Mouse (Mus musculus): Measurements from ENCODE around the gene Shld2. TPM values are rescaled to one million over a fixed set of nuclear protein-coding genes. Genes with fewer than 3 reads are reported as not detected.

The Shld2 gene
- total RNA-seq, 2 experiments from 2014 or later = 14.1 to 15.5 TPM

DNA sequence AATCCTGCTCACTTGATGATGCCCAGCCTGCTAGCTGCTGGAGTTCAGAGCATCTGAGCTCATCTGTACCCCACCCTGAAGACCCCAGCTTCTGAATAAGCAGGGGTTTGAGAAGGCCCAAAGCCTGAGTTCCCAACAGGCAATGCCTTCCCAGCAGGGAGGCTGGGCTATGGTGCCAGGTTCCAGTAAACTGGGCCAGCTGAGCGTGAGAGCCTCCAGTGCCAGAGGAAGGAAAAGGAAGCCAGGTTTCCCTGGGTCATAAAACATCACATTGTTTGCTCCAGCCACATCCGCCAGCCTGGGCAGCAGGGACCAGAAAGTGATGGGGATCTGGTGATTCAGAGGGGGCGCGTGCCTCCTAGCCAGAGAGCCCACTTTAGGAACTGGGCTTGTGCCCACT is 83.7 kb downstream of the Shld2 start:
- DNase-seq (ENCODE audit: extremely low spot score in 1 of 2, low spot score in 1 of 2) = no peak

DNA sequence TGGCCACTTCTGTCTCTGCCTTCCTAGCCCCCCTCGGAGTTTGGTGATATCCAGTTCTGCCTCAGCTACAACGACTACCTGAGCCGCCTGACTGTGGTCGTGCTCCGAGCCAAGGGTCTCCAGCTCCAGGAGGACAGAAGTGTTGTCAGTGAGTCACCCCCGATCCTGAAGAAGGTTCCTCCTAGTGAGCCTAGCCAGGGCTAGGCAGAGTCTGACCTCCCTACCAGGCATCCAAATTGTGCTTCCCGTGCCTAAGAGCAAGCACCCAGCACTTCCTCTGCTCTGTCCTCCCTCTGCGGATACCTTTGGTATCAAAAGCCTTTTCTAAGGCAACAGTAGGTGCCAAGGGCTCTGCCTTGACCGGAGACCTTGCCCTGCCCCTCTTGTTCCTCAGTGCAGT is 84.3 kb downstream of the Shld2 start:
- no peak for DNase-seq (ENCODE audit: extremely low spot score in 1 of 2, low spot score in 1 of 2)

DNA sequence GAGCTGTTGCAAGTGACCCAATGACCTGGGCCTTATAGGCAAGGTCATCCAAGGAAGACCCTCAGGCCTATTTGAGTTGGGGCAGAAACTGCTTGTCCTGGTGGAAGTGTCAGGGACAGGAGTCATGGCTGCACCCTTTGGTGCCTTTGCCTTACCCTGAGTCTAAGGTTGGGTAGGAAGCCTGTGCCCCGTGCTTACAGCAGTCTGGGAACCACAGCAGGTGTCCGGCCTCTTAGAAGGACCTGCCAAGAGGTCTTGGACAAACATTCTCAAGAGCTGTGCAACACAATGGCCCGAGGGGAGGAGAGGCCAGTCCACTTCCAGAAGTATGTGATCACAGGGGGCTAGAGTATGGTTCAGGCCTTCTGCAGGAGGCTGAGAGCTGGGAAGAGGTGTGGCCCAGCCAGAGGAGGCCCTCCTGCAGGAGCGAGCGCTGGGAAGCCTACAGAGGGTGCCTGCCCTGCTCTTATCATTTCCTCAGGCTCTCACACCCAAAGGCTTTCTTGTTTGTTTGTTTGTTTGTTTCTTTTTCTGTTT is 86.9 kb downstream of the Shld2 start:
- no peak for DNase-seq (ENCODE audit: extremely low spot score in 1 of 2, low spot score in 1 of 2)

DNA sequence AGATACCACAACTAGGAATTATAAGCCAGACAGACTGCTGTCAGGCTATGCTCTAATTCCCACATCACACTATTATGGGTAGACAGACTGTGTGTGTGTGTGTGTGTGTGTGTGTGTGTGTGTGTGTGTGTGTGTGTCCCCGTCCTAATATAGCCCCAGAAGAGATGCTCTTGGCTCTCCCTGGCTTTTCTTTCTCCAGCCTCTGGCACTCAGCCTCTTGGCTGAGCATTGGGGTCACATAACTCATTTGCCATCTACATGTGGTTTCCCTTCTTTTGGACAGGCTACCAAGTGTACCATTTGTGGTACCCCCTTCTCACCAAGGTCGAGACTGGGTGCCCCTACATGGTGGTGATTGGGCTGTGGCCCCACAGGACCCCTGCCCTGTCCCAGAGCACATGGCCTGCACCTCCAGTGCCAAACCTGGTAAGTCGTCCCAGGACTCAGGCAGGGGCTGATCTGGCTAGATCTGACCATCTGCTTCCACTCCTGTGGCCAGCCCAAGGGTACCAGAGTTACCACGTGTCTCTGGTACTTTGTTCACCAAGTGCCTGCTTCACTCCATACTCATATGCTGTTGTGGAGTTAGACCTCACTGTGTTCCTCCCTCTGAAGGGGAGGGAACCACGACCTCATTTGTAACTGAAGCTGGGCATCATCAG is 88.7 kb downstream of the Shld2 start:
- no peak for DNase-seq (ENCODE audit: extremely low spot score in 1 of 2, low spot score in 1 of 2)

DNA sequence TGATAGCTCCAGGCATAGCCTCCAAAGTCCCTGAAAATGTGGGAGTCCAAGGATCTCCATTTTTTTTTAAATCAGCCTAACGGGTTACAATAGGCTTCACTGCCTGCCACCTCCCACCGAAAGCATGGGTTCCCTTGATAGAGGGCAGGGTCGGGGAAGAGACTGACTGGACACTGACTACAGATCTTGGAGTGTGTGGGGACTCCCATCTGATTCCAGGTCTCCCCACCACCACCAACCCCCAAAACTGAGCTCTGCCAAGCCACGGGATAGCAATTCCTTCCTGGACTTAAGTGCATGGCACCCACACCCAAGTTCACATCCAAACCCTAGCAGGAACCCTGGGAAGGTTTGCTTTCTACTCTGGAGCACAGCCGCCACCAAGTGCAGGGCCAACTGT is 89.9 kb downstream of the Shld2 start:
- DNase-seq (ENCODE audit: extremely low spot score in 1 of 2, low spot score in 1 of 2) = no peak

DNA sequence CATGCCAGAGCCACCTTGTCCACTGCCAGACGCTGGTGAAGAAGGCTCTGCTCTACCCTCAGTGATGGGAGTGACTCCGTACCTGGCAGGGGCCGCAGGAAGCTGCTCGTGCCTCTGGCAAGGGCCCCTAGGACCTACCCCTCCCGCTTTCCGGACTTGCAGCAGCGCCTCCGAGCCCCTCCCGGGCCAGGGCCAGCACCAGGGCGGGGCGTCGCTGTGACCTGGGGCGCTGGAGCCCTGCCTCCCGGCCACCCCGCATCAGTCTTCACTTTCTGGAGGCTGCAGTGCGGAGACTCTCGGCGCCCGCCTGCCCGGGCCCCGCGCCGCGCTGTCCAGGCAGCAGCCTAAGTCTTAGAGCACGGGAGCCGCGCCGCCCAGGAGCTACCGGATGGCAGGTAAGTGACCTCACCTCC is 90.5 kb downstream of the Shld2 start:
- DNase-seq (ENCODE audit: extremely low spot score in 1 of 2, low spot score in 1 of 2) = no peak

DNA sequence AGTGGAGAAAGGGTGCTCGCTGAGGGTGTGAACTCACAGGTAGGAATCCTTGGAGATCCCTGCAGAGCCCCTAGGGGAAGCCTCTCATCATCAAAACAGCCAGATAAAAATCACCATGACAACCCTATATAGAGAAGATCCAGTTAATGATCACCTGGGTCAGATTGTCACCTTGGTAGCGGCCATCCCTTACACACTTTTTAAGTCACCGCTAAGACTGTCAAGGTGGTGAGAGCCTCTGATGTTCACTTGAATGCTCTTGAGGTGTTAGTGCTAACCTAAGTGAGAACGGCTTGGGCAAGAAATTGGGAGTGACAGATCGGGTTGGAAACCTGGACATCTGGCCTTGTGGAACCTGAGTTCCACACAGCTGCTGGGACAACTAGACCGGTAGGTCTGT is 91.0 kb downstream of the Shld2 start, which contains the start of gene Syt15:
Gene Syt15, plus strand, starts transcription at position 301 of the 400 bp plus-strand sequence.
- no peak for DNase-seq (ENCODE audit: extremely low spot score in 1 of 2, low spot score in 1 of 2)

DNA sequence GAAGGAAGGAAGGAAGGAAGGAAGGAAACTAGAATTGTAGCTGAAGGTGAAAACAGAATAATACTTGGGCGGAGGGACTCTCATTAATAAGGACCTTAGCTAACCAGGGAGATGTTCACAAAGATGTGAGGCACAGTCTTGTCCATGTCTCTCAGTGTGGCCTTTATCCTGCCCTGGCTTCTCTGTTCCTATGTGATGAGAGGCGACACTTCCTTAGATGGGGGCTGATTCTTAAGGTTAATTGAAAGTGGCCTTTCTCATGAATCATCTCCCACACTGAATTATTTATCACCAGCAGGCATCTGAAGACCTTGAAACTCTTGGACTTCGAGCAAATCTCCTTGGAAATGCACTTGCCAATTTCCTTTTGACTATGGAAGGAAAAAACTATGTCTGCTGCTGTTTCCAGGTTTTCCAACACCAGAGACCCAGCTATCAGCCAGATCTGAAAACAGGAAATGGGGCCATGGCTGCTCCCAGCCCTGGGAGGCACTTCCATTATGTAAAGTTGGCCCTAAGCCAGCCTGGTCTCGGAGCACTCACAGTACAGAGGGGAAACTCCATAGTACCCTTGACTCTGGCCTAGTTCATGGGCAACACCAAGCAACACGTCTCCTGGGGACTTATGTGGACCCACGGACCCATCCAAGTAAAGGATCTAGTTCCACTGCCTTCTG is 94.7 kb downstream of the Shld2 start:
- DNase-seq (ENCODE audit: extremely low spot score in 1 of 2, low spot score in 1 of 2) = no peak

DNA sequence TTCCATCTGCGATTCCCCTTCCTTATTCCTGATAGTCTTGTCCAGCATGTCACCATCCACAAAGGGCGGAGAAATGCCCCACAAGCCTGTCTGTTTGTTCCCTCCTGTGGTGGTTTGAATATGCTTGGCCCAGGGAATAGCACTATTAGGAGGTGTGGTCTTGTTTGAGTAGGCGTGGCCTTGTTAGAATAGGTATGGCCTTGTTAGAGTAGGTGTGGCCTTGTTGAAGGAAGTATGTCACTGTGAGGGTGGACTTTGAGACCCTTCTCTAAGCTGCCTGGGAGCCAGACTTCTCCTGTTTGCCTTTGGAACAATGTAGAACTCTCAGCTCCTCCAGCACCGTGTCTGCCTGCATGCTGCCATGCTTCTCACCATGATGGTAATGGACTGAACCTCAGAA is 100.4 kb downstream of the Shld2 start:
- DNase-seq (ENCODE audit: extremely low spot score in 1 of 2, low spot score in 1 of 2) = no peak

DNA sequence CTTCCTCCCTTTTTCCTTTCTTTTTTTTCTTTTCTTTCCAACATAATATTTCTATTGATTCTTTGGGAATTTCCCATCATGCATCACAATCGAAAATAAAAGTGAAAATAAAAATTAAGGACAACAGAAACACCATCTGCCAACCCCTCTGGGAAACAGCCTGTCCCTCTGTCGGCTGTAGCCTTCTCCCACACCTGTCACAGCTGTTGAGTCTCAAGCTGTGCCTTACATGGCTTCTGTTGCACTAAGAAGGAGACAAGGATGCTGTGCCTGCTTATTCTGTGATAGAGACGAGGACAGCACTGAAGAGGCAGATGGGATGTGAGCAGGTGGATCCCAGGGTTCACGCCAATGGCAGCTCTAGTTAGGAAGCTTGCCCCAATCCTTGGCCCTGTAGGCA is 101.2 kb downstream of the Shld2 start:
- no peak for DNase-seq (ENCODE audit: extremely low spot score in 1 of 2, low spot score in 1 of 2)

DNA sequence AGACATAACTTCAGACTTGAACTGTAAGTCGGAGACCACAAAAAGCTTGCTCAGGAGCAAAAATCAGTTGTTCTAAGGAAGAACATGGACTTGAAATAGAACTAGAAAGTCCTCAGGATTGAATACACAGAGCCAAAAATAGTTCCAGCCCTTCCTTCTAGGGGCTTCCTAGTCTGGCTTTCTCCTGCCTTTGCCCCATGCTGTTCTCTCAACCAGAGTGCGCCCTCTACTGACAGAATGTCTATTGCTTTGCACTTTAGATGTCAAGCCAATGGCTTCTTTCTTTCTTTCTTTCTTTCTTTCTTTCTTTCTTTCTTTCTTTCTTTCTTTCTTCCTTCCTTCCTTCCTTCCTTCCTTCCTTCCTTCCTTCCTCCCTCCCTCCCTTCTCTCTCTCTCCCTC is 101.6 kb downstream of the Shld2 start:
- DNase-seq (ENCODE audit: extremely low spot score in 1 of 2, low spot score in 1 of 2) = peak in 1 of 2 experiments; percentile 52

DNA sequence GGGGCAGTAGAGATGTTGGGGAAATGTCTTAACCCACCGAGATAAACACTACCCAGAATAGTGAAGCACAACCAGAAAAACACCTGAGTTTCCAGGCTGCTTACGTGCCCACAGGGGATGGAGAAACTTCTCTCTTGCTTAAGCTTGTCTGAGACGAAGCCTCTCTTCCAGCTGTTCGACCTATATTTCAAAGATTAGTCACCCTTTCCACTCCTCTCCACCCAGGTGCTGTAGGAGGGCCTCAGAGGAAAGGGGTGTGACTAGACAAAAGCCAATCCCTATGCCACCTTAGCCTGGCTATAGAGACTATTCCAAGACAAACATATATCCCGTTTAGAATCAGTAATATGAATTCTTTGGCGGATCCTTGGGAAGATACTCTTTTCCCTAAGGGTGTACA is 102.3 kb downstream of the Shld2 start:
- no peak for DNase-seq (ENCODE audit: extremely low spot score in 1 of 2, low spot score in 1 of 2)

DNA sequence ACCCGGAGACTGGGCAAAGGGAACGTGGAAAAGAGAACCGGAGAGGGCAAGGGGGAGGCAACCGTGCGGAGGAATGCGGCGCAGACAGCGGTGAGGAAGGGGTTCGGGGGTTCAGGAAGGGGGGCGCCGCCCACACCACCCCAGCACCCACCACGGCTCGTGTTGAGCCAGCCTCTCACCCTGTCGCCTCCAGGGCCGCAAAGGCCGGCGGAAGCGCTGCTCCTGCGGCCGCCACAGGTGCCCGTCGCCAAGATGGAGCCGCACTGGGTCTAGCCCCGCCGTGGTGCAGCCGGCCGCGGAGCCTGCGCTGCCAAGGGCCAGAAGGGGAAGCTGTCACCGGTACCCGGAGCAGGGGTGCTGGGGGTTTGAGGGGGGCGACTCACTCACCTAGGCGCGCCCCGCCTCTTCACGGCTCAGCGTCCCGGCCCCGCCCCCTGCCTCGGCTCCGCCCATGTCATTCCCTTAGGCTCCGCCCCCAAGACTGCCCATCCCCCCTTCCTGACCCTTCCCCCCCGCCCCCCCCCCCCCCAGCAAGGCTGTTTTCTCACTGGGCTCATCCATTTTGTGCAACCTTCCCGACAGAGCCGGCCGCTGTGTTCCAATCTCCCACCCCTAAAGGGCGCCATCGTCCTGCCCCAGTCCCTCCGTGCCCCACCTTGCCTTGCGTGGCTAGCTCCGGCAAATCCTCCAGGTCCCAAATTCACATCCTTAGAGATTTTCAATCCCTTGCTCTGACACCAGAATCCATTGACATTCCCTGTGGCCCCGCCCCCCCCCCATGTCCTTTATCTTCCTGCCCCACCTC is 108.9 kb downstream of the Shld2 start, which contains the start of gene Gprin2:
Gene Gprin2, minus strand, starts transcription at position 423 of the 805 bp plus-strand sequence.
- DNase-seq (ENCODE audit: extremely low spot score in 1 of 2, low spot score in 1 of 2) = peak in 1 of 2 experiments; percentile 38

DNA sequence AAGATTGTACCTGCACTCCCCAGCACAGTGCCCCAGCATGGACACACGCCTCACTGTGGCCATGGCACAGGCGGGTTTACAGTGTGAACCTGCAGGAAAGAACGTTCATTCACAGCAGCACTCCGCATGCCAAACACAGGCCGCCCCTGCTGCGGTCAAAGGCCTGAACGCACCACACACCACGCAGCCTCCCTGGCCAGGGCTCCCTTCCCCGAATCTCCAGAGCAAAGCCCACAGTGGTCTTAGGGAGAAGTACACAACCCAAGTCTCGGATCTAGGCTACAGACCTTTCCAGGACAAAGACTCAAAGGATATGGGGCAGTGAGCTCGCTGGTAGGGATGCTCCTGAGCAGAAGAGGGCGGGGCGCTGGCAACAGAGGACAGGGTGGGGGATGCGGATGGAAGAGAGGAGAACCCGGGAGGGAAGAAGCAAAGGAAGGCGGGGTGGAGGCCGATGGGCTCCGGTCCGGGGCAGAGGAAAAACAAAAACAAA is 109.5 kb downstream of the Shld2 start:
- DNase-seq (ENCODE audit: extremely low spot score in 1 of 2, low spot score in 1 of 2) = peak in 1 of 2 experiments; percentile 10

DNA sequence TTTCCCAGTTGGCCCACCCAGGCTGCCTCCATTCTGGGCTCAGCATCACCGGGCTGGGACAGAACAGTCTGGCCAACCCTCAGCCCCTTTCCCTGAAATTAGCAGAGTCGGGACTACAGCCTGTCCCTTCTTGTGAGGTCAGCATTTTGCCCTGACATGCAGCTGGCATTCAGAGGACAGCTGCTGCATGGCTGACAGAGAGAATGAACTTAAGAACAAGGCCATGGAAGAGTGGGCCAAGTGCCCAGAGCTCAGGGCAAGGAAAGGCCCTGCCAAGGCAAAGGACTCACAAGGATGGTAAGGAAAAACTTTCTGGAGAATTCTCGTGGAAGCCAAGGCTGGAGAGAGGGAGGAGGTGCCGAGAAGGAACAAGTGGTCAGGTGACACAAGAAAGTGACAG is 113.6 kb downstream of the Shld2 start:
- no peak for DNase-seq (ENCODE audit: extremely low spot score in 1 of 2, low spot score in 1 of 2)

DNA sequence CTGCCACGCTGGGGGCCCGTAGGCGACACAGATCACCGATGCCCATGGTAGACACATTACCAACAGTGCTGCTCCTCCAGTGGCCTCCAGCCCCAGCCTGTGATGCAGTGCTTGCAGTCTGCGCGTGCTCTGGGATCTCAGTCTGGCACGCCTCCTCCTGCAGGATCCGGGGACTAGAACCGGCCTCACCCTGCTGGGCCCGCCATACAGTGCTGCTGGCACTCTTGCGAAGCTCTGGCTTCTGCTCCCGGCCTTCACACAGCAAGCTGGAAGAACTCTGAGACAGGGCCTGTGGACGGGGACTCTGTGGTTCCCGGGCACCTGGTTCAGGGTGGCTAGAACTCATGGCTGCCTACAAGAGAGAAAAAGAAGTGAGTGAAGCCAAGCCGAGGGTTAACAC is 114.8 kb downstream of the Shld2 start:
- DNase-seq (ENCODE audit: extremely low spot score in 1 of 2, low spot score in 1 of 2) = no peak

DNA sequence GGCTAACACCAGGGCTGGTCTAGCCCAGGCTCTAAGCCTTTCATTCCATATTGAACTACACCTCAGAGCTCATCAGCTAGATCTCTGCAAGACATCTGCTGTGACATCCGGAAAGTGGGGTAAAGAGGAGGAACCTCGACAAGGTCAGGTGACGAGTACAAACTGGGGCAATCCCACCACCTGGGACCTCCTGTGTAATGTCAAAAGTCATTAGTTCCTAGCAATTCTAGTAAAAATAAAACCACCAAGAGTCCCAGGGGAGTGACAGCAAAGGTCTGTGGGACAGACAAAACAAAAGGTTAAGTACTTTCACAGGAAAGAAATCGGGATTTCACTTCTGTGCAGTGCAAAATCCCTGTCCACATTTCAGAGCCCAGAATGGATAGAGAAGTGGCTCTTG is 116.4 kb downstream of the Shld2 start:
- DNase-seq (ENCODE audit: extremely low spot score in 1 of 2, low spot score in 1 of 2) = no peak

DNA sequence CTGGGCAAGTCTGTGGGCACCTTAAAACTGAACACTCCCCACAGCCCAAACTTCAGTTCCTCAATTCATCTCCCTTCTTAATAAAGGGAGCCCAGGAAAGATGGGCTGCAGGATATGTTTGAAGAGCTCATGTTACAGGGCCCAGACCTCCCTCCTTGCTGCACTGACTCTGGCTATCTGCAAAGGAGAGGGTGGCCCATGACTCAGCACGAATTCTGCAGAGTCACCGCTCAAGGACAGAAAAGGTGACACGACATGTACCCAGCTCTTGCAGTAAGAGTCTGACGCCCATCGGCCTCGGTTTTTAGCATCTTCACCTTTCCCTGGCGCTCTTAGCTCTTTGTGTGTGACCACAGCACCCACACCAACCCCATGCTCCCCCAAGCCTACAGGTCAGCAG is 119.9 kb downstream of the Shld2 start:
- no peak for DNase-seq (ENCODE audit: extremely low spot score in 1 of 2, low spot score in 1 of 2)

DNA sequence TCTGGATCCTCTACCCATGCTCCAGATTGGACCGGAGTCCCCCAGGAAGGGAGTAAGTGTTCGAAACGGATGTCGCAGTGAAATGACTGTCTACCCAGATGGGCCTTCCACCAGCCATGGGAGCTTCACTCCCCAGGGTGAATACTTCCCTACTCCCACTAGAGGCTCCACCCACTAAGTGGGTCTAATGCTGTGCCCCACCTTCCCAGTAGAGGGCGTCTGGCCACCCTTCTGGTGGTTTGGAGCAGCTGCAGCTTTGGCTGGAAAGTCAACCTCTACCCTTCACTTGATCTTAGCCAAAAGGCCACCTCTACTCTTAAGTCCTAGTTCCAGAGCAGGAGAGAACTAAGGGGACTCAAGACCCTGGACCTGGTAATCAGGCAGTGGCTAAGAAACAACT is 121.7 kb downstream of the Shld2 start:
- DNase-seq (ENCODE audit: extremely low spot score in 1 of 2, low spot score in 1 of 2) = peak in 1 of 2 experiments; percentile 44

Data from layer of hippocampus, postnatal 25 days (tissue).